Mouse (Mus musculus) bone marrow, adult 2 months (tissue): ENCODE data around the gene Nol4l. TPM values are rescaled to one million over a fixed set of nuclear protein-coding genes. Genes with fewer than 3 reads are reported as not detected.

Experiments
- H3K27ac ChIP-seq: fragments of 200-500 bp; 2 replicates; pipeline ENCODE4 v1.5.1; 2012; ENCODE audit warnings: low read depth, mild to moderate bottlenecking, control low read depth, inconsistent platforms, low read length; ENCODE audit not compliant: control insufficient read depth, poor library complexity, insufficient read depth
- H3K4me1 ChIP-seq: fragments of 200-500 bp; 2 replicates; pipeline ENCODE4 v1.6.1; 2011; ENCODE audit warnings: low read length; ENCODE audit not compliant: control insufficient read depth, insufficient read depth
- H3K4me3 ChIP-seq: fragments of 200-500 bp; replicated peaks from 2 replicates; pipeline ENCODE3; 2011; ENCODE audit warnings: mild to moderate bottlenecking, low read depth, low read length, control low read depth; ENCODE audit not compliant: control insufficient read depth
- CTCF ChIP-seq: fragments of 200-500 bp; IDR thresholded peaks from 2 replicates; pipeline ENCODE4 v1.5.1; 2011; ENCODE audit warnings: low read length, control low read depth; ENCODE audit not compliant: control insufficient read depth, insufficient read depth
- POLR2A ChIP-seq: fragments of 200-500 bp; IDR thresholded peaks from 2 replicates; pipeline ENCODE4 v1.6.1; 2011; ENCODE audit warnings: low read depth, mild to moderate bottlenecking, control low read depth, low read length, borderline replicate concordance; ENCODE audit not compliant: control insufficient read depth
- WGBS: fragments of 180-500 bp; shearing (Covaris S2); methylation state at CpG from one replicate; pipeline ENCODE4 v1.1.7; 2018; 5-methylcytosine and 5-hydroxymethylcytosine counted together
- polyA plus RNA-seq: library from polyadenylated mRNA; stranded (reverse); fragments of >200 nt; gene quantifications from 2 replicates; pipeline ENCODE4 v1.2.4, GENCODE M21; 2011; ENCODE audit warnings: low replicate concordance; ENCODE audit not compliant: missing spikeins, insufficient read depth, insufficient read length

Nol4l gene
- polyA plus RNA-seq, 1 experiment = 7.5 TPM

DNA sequence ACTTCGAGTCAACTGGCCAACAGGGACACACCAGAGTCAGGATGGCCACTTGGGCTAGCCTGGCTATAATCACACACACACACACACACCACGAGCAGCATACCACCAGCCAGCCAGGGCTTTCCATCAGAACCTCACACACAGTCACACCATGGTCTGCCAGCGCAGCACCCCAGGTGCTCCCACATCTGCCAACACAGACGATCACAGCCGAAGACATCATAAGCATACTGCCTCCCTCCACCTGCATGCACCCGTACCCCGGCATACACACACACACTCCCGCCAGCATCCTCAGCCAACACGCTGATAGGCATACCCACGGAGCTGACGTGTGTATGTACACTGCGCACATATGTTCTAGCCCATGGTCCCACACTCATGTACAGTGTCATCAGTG lies 6.1 kb downstream of the Nol4l start:
- no peak overlapping the region for H3K4me3 ChIP-seq
- 84% methylated on average over 12 of the region's 12 CpGs for WGBS
- no peaks in the 10 kb centered on the region; the same call in none of the 2 replicates for H3K4me1 ChIP-seq
- TF ChIP-seq POLR2A (no peak), CTCF (no peak)
- H3K27ac ChIP-seq = no peak overlapping the region

DNA sequence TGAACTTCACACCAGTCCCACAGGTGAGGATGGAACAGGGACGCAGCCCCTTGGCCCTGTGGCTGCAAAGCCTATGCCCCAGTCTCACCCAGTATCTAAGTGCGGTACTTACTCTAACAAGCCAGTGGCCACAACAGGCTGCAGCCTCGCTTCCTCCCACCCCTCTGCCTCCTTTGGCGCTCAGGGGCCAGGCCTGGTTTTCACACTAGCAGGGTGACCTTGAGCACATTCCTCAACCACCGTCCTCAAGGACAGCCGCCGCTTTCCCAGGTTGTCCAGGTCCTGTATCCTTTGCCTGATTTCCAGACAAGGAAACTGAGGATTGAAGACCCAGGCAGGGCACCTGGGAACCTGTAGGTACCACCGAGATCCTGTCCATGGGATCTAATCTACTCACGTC lies 6.6 kb downstream of the Nol4l start:
- Histone ChIP-seq H3K27ac (no peak overlapping the region), H3K4me1 (no peaks in the 10 kb centered on the region; the same call in none of the 2 replicates), H3K4me3 (no peak overlapping the region)
- no peak for TF ChIP-seq CTCF
- TF ChIP-seq POLR2A = no peak
- WGBS = 79% methylated on average over 9 of the region's 9 CpGs

DNA sequence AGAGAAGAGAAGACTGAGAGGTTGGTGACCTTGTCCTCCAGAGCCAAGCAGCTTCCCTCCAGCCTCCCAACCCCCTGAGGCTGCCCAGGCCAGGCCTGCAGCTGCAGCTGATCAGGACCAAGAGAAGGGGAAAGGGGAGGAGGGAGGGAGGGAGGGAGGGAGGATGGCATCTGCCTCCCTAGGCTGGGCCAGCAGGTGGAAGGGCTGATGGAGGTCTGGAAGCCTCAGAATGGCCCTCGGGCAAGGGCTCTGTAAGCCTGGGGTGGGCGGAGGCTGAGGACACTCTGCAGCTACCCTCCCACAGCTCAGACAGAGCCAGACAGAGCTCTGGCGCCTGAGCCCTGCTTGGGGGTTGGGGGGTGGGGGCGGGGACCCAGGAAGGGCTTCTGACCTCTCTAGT lies 7.5 kb downstream of the Nol4l start:
- Histone ChIP-seq H3K4me3 (no peak overlapping the region), H3K4me1 (no peaks in the 10 kb centered on the region; the same call in none of the 2 replicates), H3K27ac (no peak overlapping the region)
- 68% methylated on average over 4 of the region's 4 CpGs for WGBS
- no peak for TF ChIP-seq CTCF
- no peak for TF ChIP-seq POLR2A

DNA sequence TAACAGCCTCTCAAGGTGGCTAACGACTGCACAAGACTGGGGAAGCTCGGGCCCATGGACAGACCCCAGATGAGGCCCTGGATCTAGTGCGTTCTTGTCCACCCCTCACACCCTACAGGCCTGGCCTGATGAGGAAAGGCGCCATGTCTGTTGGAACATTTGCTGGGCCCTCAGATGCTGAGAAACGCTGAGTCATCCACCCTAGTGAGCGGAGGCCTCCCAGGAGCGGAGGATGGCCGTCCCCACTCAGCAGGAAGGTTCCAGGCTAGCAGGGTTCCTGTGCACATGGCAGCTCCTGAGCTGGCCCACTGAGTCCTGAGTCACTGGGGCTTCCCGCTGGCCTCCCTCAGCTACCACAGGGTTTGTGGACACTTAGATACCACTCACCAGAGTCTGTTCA lies 9.7 kb downstream of the Nol4l start:
- H3K4me1 ChIP-seq = peaks cover 2% of the 10 kb centered on the region
- no peak overlapping the region for H3K4me3 ChIP-seq
- no peak overlapping the region for H3K27ac ChIP-seq
- no peak for TF ChIP-seq POLR2A
- TF ChIP-seq CTCF = no peak
- 50% methylated on average over 9 of the region's 9 CpGs for WGBS

DNA sequence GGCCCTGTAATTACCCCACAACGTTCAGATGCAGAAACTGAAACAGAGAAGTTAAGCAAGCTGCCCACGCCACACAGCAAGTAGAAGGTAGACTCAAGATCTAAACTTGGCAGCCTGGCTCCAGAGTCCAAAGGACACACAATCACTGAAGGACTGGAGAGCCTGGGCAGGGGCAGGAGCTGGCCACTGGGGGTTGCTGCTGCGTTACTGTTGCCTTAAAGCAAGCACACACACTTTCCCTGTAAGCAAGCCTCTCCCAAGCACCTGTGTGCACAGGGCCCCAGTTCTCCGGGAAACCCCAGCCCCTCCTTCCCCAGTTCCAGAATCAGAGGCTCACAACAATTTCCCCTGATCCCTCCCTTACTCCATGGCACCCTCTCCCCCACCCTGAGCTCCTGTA lies 12.8 kb downstream of the Nol4l start:
- Histone ChIP-seq H3K4me1 (peaks cover 2% of the 10 kb centered on the region), H3K4me3 (no peak overlapping the region), H3K27ac (no peak overlapping the region)
- WGBS = 46% methylated on average over 4 of the region's 4 CpGs
- TF ChIP-seq CTCF (no peak), POLR2A (no peak)

DNA sequence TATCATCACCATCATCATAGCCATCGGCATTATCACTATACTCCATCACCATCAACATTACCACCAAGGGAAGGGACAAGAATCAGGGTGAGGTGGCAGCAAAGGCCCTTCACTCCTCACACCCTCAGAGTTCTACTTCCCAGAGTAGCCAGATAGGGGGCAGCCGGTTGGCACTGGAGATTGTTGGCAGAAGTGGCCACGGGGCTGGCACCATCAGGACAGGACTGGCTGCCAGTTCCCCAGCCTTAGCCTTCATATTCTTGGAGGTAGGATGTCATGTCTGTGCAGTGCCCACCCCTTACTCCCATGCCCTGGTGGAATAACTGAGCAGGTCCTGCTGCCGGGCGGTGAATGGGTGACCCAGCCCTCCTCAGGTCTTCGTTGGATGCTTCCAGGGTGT lies 14.2 kb downstream of the Nol4l start:
- H3K4me1 ChIP-seq = peaks cover 2% of the 10 kb centered on the region
- 81% methylated on average over 6 of the region's 6 CpGs for WGBS
- H3K27ac ChIP-seq = no peak overlapping the region
- TF ChIP-seq CTCF (no peak), POLR2A (no peak)
- H3K4me3 ChIP-seq = no peak overlapping the region

DNA sequence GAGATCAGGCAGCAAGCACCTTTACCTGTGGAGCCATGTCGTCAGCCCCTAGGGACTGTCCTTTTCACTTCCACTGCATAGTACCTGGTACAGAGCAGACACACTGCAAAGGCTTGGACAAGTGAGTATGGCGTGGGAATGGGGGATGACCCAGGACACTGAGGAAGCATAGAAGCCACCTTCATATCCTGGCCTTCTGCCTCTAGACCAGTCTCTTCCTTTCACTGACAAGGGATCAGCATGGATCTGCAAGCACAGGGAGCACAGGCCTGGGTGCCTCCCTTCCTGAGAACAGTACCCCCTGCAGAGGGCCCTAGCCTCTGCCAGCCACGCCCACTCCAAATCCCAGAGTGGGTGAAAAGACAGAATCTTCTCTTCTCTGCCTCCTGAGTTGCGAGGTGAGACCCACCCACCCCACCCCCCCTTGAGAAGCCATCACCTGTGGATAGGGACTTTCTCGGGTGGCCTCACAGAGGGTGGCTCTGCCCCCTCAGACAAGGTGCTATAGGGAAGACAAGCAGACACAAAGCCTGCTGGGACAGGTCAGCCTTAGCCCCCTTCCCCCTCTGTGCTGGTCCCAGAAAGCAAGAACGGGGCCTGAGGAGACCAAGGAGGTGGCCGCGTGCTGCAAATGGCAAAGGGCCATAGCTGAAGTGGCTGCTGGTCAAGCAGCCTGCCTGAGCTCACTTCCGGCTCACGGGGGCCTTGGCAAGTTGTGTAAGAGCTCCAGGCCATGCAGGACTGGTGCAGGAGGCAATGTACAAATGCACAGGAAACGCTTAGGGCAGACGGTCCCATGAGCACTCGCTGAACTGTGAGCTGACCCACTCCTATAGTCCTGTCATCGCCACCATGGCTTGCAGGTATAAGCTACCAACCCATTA lies 15.0 kb downstream of the Nol4l start:
- peaks cover 2% of the 10 kb centered on the region; the same call in 1 of the 2 replicates for H3K4me1 ChIP-seq
- H3K27ac ChIP-seq = no peak overlapping the region
- WGBS = 62% methylated on average over 14 of the region's 14 CpGs
- H3K4me3 ChIP-seq = no peak overlapping the region
- TF ChIP-seq POLR2A (no peak), CTCF (no peak)

DNA sequence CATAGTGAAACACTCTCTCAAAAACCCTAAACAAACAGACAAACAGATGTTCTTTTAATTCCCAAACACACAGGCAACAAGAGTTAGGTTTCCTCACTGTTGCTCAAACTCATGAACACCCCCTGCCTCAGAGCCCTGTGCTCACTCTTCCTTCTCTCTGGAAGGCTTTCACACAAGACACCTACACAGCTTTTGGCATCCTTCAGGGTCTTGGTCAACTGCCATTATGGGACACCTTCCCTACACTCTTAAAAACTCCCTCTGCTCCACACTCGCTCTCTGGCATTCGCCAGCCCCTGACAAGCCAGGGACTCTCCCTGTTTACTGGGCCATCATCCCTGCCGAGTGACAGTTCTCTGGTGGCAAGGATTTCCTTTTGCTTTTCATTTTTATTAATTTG lies 15.8 kb downstream of the Nol4l start:
- peaks cover 2% of the 10 kb centered on the region; the same call in 1 of the 2 replicates for H3K4me1 ChIP-seq
- H3K4me3 ChIP-seq = no peak overlapping the region
- WGBS = 91% methylated on average over 3 of the region's 3 CpGs
- TF ChIP-seq POLR2A = no peak
- TF ChIP-seq CTCF = no peak
- no peak overlapping the region for H3K27ac ChIP-seq
